Mouse (Mus musculus) midbrain, embryonic 14.5 days (tissue): ENCODE data around the gene Hdgfl3. TPM values are rescaled to one million over a fixed set of nuclear protein-coding genes. Genes with fewer than 3 reads are reported as not detected.

Experiments
- ATAC-seq: fragments of 200-750 bp; cut with Nextera tagmentation; 2 replicates; pipeline ENCODE4 v1.8.0; 2017; ENCODE audit warnings: moderate number of reproducible peaks, moderate library complexity; ENCODE audit not compliant: low FRiP score, low TSS enrichment
- DNase-seq: peaks from one replicate; pipeline ENCODE4 v3.0.0-alpha.2; 2015
- H3K27ac ChIP-seq: fragments of 300-500 bp; sonication (generic); replicated peaks from 2 replicates; pipeline ENCODE4 v1.5.1; 2014; ENCODE audit warnings: mild to moderate bottlenecking, low read depth, low read length, moderate library complexity
- H3K27me3 ChIP-seq: fragments of 300-500 bp; sonication (generic); 2 replicates; pipeline ENCODE4 v1.6.1; 2014; ENCODE audit warnings: low read length, control low read depth, mixed read lengths; ENCODE audit not compliant: control insufficient read depth, insufficient read depth
- H3K36me3 ChIP-seq: fragments of 300-500 bp; sonication (generic); 2 replicates; pipeline ENCODE4 v1.6.1; 2014; ENCODE audit warnings: low read length, control low read depth; ENCODE audit not compliant: control insufficient read depth, insufficient read depth
- H3K4me1 ChIP-seq: fragments of 300-500 bp; sonication (generic); 2 replicates; pipeline ENCODE4 v1.6.1; 2014; ENCODE audit warnings: mild to moderate bottlenecking, antibody characterized with exemption, low read length, control low read depth; ENCODE audit not compliant: control insufficient read depth, insufficient read depth
- H3K4me2 ChIP-seq: fragments of 300-500 bp; sonication (generic); 2 replicates; pipeline ENCODE4 v1.6.1; 2014; ENCODE audit warnings: mild to moderate bottlenecking, low read length, moderate library complexity
- H3K4me3 ChIP-seq: fragments of 300-500 bp; sonication (generic); replicated peaks from 2 replicates; pipeline ENCODE4 v1.5.1; 2014; ENCODE audit warnings: low read depth, low read length
- H3K9ac ChIP-seq: fragments of 300-500 bp; sonication (generic); replicated peaks from 2 replicates; pipeline ENCODE4 v1.6.1; 2014; ENCODE audit warnings: mild to moderate bottlenecking, low read length, moderate library complexity
- H3K9me3 ChIP-seq: fragments of 300-500 bp; sonication (generic); 2 replicates; pipeline ENCODE4 v1.6.1; 2016; ENCODE audit warnings: low read length, control low read depth, mixed read lengths; ENCODE audit not compliant: control insufficient read depth
- WGBS: fragments of 180-500 bp; shearing (Covaris S2); extraction: QIAGEN DNeasy Blood & Tissue Kit; methylation state at CpG from one replicate; pipeline ENCODE4 v1.1.7; 2014; 5-methylcytosine and 5-hydroxymethylcytosine counted together
- polyA plus RNA-seq: library from polyadenylated mRNA; unstranded; fragments of >200 nt; fragmentation: Nextera tagmentation; extraction: Ambion mirVana; gene quantifications from 2 replicates; pipeline ENCODE4 v1.2.1, GENCODE M21; 2014

Gene Hdgfl3
- polyA plus RNA-seq, 1 experiment from 2014 or later, result 99.2 TPM

- H3K4me2 ChIP-seq, result no peak overlapping the region
- no peak overlapping the region for H3K4me3 ChIP-seq
- H3K9me3 ChIP-seq, result no peaks in the 10 kb centered on the region
- H3K9ac ChIP-seq, result no peak overlapping the region
- WGBS, result 91% methylated on average over 6 of the region's 6 CpGs
- ATAC-seq, result no peak
- DNase-seq, result no peak
- no peak overlapping the region for H3K27ac ChIP-seq
- H3K36me3 ChIP-seq, result no peaks in the 10 kb centered on the region
- H3K4me1 ChIP-seq, result peaks cover 7% of the 10 kb centered on the region; the same call in 1 of the 2 replicates
- H3K27me3 ChIP-seq, result 0 out of 2 replicates have a peak, but pooled peaks cover 7% of the 10 kb centered on the region
Observed at GRCm38 (mm10) chr7:81864552-81864951, 69.7 kb downstream of the Hdgfl3 start.

DNA sequence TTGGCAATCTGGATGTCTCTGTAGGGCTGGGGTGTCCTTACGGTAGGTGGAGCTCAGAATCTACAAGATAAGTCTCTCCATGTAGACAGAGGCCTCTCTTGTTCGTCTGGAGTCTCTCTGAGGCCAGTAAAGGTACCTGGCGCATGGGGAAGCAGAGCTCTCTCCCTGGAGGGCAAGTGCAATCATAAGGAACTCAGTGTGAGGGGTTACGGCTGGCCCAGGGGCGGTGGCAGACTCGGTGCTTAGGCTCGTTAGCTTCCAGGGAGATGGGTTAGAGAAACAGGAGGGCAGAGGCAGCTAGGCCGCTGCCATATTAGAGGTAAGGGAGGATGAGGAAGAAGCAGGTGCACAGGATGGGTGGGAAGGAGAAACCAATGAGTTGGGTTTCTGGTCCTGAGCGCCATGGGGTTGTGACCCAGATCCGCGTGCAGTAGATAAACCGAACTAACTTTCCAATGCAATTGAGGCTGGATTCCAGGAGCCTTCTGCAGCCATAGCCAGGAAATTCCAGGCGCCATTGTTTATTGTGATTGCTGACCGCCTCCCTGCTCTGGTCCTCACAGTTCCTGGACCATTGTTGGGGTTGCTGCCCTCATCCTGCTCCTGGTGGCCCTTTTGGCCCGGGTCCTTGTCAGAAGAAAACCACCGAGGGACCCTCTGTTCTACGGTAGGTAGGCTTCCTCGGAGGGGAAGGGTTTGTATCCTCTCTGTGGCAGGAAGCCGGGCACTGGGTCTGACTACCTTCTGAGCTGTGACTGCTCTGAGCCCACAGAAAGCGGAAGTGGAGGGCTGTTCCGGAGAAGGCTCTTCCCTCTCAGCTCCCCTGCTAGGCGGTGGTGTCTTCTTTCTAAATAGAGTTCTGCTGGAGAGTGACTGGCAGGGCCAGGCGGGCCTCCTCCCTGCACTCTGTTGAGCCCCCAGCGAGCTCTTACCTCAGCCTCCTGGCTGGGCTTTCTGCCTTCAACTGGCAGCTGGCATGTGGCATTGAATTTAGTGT is 71.4 kb downstream of the Hdgfl3 start:
- H3K9me3 ChIP-seq, result no peaks in the 10 kb centered on the region
- H3K27me3 ChIP-seq, result peaks cover 12% of the 10 kb centered on the region; the same call in 1 of the 2 replicates
- DNase-seq (no peak), ATAC-seq (no peak)
- no peak overlapping the region for H3K4me3 ChIP-seq
- no peak overlapping the region for H3K4me2 ChIP-seq
- WGBS, result 80% methylated on average over 24 of the region's 24 CpGs
- no peak overlapping the region for H3K9ac ChIP-seq
- H3K27ac ChIP-seq, result no peak overlapping the region
- H3K36me3 ChIP-seq, result no peaks in the 10 kb centered on the region
- peaks cover 17% of the 10 kb centered on the region; the same call in 1 of the 2 replicates for H3K4me1 ChIP-seq

GRCm38 (mm10) chr7:81861921-81862320 is 72.4 kb downstream of the Hdgfl3 start:
- Histone ChIP-seq H3K27ac (no peak overlapping the region), H3K4me2 (no peak overlapping the region), H3K36me3 (no peaks in the 10 kb centered on the region), H3K9me3 (no peaks in the 10 kb centered on the region), H3K4me1 (peaks cover 17% of the 10 kb centered on the region; the same call in 1 of the 2 replicates), H3K27me3 (peaks cover 12% of the 10 kb centered on the region; the same call in 1 of the 2 replicates), H3K4me3 (no peak overlapping the region), H3K9ac (no peak overlapping the region)
- no peak for DNase-seq
- no peak for ATAC-seq
- whole genome bisulfite sequencing, result 73% methylated on average over 4 of the region's 4 CpGs

DNA sequence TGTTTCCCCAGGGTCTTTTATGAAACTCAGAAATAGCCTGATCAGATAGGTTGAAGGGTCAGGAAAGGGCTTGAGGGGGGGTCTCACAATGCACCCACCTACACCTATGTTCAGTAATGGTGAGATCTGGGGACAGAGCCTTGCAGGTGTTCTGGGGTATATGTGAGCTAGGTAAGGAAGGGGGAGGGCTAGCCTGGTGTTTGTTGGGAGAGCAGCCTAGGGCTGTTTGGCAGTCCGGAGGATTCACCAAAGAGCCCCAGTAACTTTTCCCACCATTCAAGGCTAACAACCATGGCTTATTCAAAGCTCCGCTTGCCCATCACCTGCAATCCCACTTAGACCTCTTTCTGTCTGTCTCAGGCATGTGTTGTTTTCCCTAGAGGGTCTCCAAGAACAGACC is 72.8 kb downstream of the Hdgfl3 start:
- ATAC-seq, result no peak
- Histone ChIP-seq H3K4me3 (no peak overlapping the region), H3K9ac (no peak overlapping the region), H3K27ac (no peak overlapping the region), H3K4me2 (no peak overlapping the region), H3K9me3 (no peaks in the 10 kb centered on the region), H3K27me3 (peaks cover 12% of the 10 kb centered on the region; the same call in 1 of the 2 replicates), H3K4me1 (peaks cover 17% of the 10 kb centered on the region; the same call in 1 of the 2 replicates), H3K36me3 (no peaks in the 10 kb centered on the region)
- WGBS, result 80% methylated on average over 2 of the region's 2 CpGs
- DNase-seq, result no peak

DNA sequence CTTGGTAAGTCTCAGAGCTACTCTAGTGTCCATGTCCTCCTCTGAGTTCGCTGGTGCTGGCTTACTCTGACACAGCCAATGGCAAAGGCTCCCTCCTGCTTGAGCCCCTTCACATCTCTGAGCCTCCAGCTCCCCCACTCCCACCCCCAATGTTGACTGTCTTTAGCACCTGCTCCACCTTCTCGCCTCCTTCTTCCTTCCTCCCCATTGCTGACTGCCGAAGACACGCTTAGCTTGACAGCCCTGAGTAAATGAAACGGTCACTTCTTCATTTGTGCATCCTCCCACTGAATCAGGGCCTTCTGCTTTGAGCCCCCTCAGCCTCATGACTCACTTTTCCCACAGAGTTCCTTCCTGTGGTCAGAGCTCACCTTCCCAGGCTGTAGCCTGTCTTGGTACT is 73.3 kb downstream of the Hdgfl3 start:
- DNase-seq, result no peak
- H3K4me1 ChIP-seq, result peaks cover 17% of the 10 kb centered on the region; the same call in 1 of the 2 replicates
- H3K4me3 ChIP-seq, result no peak overlapping the region
- no peak overlapping the region for H3K27ac ChIP-seq
- H3K36me3 ChIP-seq, result no peaks in the 10 kb centered on the region
- no peaks in the 10 kb centered on the region for H3K9me3 ChIP-seq
- no peak for ATAC-seq
- H3K9ac ChIP-seq, result no peak overlapping the region
- peaks cover 12% of the 10 kb centered on the region; the same call in 1 of the 2 replicates for H3K27me3 ChIP-seq
- 80% methylated on average over 5 of the region's 5 CpGs for WGBS
- H3K4me2 ChIP-seq, result no peak overlapping the region

DNA sequence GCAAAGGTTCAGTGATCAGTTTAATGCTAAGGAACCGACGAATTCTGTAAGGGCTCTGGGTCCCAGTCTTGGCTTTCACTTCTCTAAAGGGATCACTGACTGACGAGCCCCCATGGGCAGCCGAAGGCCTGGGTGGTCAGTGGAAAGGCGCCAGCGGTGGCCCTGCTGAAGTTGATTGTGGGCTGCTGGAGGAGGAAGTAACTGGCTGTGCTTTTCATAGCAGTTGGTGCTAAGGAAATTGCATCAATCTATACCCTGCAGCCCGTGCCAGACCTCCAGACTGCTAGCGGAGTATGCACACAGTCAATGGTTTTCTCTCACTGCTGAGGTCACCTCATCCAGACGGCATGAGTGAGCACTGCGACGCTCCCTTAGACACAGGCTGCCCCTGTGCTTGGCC is 74.2 kb downstream of the Hdgfl3 start:
- no peak for DNase-seq
- peaks cover 17% of the 10 kb centered on the region; the same call in 1 of the 2 replicates for H3K4me1 ChIP-seq
- ATAC-seq, result no peak
- H3K9ac ChIP-seq, result no peak overlapping the region
- 57% methylated on average over 11 of the region's 11 CpGs for WGBS
- H3K36me3 ChIP-seq, result no peaks in the 10 kb centered on the region
- H3K4me3 ChIP-seq, result 0 out of 2 replicates have a peak overlapping the region, but pooled peaks have one; percentile 57
- no peaks in the 10 kb centered on the region for H3K9me3 ChIP-seq
- H3K4me2 ChIP-seq, result peak overlapping the region; percentile 96
- H3K27ac ChIP-seq, result no peak overlapping the region
- peaks cover 12% of the 10 kb centered on the region; the same call in 1 of the 2 replicates for H3K27me3 ChIP-seq

- under 1% methylated on average over 62 of the region's 64 CpGs for WGBS
- H3K4me3 ChIP-seq, result peak within 1 kb of the TSS; percentile 57
- H3K9ac ChIP-seq, result peak within 1 kb of the TSS; percentile 72
- H3K27ac ChIP-seq, result 0 out of 2 replicates have a peak within 1 kb of the TSS, but pooled peaks have one; percentile 5
- H3K9me3 ChIP-seq, result no peaks in the 10 kb centered on the region
- ATAC-seq (peak; percentile 68; the same call in 1 of the 2 replicates), DNase-seq (peak; percentile 67)
- H3K4me2 ChIP-seq, result peak within 1 kb of the TSS; percentile 96
- peaks cover 12% of the 10 kb centered on the region; the same call in 1 of the 2 replicates for H3K27me3 ChIP-seq
- H3K36me3 ChIP-seq, result no peaks in the 10 kb centered on the region
- peaks cover 17% of the 10 kb centered on the region; the same call in 1 of the 2 replicates for H3K4me1 ChIP-seq
Observed at GRCm38 (mm10) chr7:81858968-81859721, 75.1 kb downstream of the Hdgfl3 start, which contains the start of gene Tm6sf1. TSS of gene Tm6sf1 (plus strand) at chr7:81859001.

GRCm38 (mm10) chr7:81858236-81858635 is 76.0 kb downstream of the Hdgfl3 start:
- DNase-seq, result no peak
- WGBS, result 7% methylated on average over 9 of the region's 9 CpGs
- peak overlapping the region; percentile 72; the same call in 1 of the 2 replicates for H3K9ac ChIP-seq
- no peak for ATAC-seq
- no peaks in the 10 kb centered on the region for H3K36me3 ChIP-seq
- H3K27me3 ChIP-seq, result peaks cover 12% of the 10 kb centered on the region; the same call in 1 of the 2 replicates
- peaks cover 17% of the 10 kb centered on the region; the same call in 1 of the 2 replicates for H3K4me1 ChIP-seq
- H3K9me3 ChIP-seq, result no peaks in the 10 kb centered on the region
- peak overlapping the region; percentile 96 for H3K4me2 ChIP-seq
- H3K4me3 ChIP-seq, result 0 out of 2 replicates have a peak overlapping the region, but pooled peaks have one; percentile 57
- H3K27ac ChIP-seq, result no peak overlapping the region
